Mouse (Mus musculus): ENCODE data around the gene Tab1. TPM values are rescaled to one million over a fixed set of nuclear protein-coding genes. Genes with fewer than 3 reads are reported as not detected.

Gene Tab1
- total RNA-seq, 2 experiments from 2014 or later, result 19.3 to 20.2 TPM

DNA sequence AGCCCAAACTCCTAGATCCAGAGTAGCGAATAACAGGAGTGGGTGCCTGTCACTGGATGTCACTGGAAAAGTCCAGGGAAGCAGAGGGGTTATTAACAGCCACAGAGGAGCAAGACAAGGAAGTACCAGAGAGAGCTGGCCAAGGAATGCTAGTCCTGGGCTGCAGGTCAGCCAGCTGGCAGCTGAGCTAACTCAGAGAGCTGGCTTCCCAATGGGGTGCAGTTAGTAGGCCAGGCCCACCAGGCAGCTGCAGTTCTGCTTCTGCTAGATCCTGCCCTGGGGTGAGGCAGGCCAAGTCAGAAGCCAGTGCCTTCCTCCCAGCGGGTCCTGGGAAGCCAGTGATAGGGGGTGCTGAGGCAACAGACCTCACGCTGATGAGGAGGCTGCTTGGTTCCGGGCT lies 27.8 kb downstream of the Tab1 start:
- peak in 1 of 2 experiments; percentile 42 for DNase-seq (ENCODE audit: low spot score in 2 of 2)

DNA sequence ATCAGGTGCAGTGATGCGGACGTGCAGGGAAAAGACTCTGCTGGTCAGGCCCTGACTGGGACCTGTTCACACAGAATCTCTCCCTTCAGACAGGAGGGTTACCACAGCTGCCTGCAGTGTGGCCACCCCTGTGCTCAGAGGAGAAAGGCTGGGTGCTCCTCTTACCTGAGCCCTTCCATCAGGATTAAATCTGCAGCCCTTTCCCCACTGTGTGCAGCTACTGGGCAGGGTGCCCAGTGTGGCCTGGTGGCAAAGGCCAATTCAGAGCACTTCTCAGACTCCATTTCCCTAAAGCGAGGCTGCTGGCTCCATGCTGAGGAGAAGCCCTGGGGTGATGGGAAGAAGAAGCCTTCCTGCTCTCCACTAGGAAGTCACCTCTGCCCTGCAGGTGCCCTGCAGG lies 28.3 kb downstream of the Tab1 start:
- no peak for DNase-seq (ENCODE audit: low spot score in 2 of 2)

GRCm38 (mm10) chr15:80162401-80162964 lies 29.6 kb downstream of the Tab1 start:
- DNase-seq (ENCODE audit: low spot score in 2 of 2), result no peak

GRCm38 (mm10) chr15:80163274-80163673 lies 30.3 kb downstream of the Tab1 start:
- no peak for DNase-seq (ENCODE audit: low spot score in 2 of 2)

- no peak for DNase-seq (ENCODE audit: low spot score in 2 of 2)
These were observed 30.8 kb downstream of the Tab1 start for GRCm38 (mm10) chr15:80163716-80164115.

DNA sequence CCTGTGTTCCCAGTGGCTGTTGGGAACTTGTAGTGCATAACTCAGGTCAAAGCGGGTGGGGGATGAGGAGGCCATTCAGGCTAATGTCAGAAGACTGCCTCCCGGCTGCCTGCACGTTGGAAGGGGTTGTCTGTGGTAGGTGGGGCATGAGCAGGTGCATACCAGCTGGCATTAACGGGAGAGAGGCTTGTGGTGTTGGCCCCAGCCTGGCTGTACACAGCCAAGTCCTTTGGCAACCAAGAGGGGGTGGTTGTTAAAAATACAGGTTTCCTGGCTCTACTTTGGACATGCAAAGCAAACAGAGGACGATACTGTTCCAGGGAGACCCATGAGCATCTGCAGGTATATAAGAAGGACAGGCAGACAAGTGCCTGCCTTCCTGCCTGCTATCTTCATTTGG lies 32.5 kb downstream of the Tab1 start:
- DNase-seq (ENCODE audit: low spot score in 2 of 2), result no peak

GRCm38 (mm10) chr15:80169484-80169883 lies 36.6 kb downstream of the Tab1 start:
- DNase-seq (ENCODE audit: low spot score in 2 of 2), result no peak

DNA sequence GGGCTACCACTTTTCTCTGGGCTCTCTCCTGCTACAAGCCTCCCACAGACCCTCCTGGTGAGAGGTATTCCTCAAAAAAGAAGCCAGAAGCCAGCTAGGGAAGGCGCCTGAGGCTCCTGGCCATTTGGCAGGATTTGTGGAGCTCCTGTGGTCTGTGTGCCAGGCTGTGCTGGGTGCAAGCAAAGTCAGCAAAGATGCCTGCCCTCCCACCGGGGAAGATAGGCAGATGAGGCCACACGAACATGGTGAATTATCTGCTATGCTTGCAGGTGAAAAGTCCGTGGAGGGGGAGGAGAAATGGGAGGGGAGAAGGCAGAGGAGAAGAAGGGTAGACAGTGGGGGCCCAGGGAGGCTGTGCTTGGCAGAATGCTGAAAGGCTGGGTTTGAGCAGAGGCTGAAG lies 37.4 kb downstream of the Tab1 start:
- DNase-seq (ENCODE audit: low spot score in 2 of 2), result no peak

GRCm38 (mm10) chr15:80171286-80171685 lies 38.4 kb downstream of the Tab1 start:
- no peak for DNase-seq (ENCODE audit: low spot score in 2 of 2)

DNA sequence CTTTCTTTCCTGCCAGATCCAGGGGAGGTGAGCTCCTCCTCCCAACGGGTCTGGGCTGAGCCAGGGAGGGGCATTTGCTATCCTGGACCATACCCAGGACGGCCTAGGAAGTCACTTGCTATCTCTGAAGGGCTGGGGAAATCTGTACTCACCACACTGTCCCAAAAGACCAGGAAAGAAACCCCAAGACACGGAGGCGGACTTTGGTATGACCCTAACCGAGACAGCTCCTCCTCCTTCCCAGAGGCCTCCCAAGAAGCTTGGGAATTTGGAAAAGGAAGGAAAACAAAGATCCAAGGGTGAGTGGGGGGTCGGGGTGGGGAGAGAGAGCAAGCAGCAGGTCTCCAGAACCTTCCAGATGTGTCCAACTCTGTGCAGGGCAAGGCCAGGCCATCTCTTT lies 38.9 kb downstream of the Tab1 start:
- no peak for DNase-seq (ENCODE audit: low spot score in 2 of 2)

GRCm38 (mm10) chr15:80173001-80173771 lies 40.3 kb downstream of the Tab1 start, which contains the start of gene Mgat3:
Gene Mgat3, plus strand, starts transcription at chr15:80173721.
- no peak for DNase-seq (ENCODE audit: low spot score in 2 of 2)

- DNase-seq (ENCODE audit: low spot score in 2 of 2), result no peak
These were observed 41.1 kb downstream of the Tab1 start for GRCm38 (mm10) chr15:80173781-80174597.

DNA sequence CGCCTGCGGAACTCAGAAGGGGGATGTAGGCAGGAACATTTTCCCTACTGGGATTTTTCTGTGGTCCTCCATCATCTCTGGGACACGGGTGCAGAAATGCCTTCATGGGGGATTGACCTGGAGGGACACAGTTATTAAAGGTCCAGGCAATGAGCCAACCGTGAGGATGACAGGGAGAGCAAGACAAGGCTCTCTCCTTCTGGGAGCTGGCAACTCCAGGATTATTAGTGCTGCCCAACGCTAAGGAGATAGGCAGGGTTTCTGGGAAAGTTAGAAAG lies 41.6 kb downstream of the Tab1 start:
- no peak for DNase-seq (ENCODE audit: low spot score in 2 of 2)

DNA sequence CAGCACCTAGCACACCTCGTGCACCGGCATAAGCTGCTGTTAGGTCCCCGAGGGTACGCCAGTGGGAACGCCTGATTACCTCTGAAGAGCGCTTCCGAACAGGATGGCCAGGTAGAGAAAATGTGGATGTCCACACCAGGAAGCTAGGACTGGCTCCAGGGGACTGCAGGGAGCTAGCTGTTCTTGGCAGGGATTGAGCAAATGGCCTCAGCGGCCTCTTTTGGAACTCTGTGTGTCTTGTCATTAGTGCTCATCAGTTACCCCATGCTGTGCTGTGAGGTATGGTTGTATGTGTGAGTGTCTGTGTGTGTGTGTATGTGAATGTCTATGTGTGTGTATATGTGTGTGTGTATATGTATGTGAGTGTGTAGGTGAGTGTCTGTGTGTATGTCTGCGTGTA lies 42.4 kb downstream of the Tab1 start:
- DNase-seq (ENCODE audit: low spot score in 2 of 2), result no peak

DNA sequence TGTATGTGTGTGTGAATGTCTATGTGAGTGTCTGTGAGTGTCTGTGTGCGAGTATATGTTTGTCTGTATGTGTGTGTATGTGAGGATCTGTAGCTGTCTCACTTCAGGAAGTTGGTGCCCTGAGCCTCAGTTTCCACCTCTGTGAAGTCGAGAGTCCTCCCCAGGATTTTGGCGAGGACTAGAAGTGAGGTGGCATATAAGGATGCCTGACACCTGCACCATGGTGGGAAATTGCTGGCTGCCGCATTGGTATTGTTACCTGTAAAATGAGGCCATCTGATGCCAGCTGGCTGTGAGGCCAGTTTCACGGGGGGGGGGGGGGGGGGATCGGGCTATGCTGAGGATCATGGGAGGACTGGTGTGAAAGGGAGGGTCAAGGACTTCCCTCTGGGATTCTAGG lies 42.8 kb downstream of the Tab1 start:
- no peak for DNase-seq (ENCODE audit: low spot score in 2 of 2)

- no peak for DNase-seq (ENCODE audit: low spot score in 2 of 2)
These were observed 48.6 kb downstream of the Tab1 start for GRCm38 (mm10) chr15:80181561-80181960.

DNA sequence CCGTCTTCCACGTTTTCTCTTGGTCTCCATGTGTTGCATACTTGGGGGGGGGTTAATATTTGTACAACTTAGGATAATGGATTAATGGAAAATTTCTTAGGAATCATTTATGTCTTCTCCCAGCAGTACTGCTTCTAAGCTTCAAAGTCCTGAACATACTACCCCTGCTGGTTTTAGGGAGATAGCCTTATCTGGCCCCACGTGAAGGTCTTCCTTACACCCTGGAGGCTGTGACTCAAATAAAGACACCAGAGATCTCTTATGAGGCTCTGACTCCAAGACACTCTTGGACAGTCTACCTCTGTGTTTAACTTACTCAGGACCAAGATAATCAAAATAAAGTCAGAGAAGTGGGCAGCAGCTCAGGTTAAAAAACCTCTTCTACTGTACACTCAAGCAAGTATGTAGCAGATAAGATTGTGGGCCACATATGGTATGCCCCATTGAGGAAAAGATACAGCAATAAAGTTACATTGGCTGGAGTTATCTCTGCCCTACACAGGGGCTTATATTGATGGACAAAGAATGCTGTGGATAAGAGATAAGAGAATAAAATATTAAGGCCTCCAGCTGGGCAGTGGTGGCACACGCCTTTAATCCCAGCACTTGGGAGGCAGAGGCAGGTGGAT lies 49.3 kb downstream of the Tab1 start:
- DNase-seq (ENCODE audit: low spot score in 2 of 2), result no peak

GRCm38 (mm10) chr15:80188927-80189326 lies 56.0 kb downstream of the Tab1 start:
- no peak for DNase-seq (ENCODE audit: low spot score in 2 of 2)

DNA sequence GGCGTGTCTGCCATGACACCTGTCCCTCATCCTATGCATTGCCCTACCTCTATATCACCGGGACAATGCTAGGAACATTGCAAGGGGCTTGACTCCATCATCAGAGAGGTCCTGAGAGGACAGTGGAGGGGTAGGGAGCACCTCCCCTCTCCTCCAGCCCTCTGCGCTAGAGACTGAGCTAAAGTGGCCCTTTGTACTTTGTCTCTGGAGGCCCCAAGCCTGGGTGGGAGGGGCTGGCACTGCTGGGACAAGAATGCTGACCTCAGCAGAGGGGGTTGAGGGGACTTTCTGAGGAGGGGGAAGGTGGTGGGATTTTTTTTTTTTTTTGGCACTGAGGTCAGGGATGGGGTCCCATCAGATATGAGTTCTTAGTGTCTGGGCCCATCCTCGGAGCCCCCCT lies 57.1 kb downstream of the Tab1 start:
- no peak for DNase-seq (ENCODE audit: low spot score in 2 of 2)

DNA sequence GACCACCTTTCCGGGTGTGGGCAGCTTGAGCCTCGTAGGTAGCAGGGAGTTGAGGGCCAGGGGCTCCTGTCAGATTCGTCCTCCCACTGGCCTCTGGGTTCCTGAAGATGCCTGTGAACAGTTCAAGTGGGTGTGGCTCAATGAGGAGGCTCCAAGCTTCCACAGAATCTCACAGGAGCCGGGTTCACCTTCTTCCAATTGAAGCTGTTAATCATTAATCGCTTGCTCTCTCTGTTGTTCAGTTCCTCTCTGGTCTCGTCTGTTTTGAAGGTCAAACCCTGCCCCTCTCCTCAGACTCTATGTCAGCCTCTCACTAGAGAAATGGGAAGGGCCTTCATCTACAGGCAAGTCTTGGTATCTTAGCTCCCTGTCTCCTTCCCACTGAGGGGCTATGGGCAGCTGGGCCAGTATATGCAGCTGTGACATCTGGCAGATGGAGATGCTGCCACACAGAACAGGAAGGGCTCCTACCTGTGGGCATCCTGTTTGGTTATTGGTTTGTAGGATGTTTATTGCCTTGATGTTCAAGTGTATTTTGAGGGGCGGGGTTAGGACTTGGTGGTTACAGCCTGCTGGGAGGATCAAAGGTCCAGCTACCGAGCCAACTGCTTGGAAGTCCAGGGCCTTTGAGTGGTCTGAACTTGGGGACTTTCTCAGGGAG lies 58.8 kb downstream of the Tab1 start:
- DNase-seq (ENCODE audit: low spot score in 2 of 2), result no peak

DNA sequence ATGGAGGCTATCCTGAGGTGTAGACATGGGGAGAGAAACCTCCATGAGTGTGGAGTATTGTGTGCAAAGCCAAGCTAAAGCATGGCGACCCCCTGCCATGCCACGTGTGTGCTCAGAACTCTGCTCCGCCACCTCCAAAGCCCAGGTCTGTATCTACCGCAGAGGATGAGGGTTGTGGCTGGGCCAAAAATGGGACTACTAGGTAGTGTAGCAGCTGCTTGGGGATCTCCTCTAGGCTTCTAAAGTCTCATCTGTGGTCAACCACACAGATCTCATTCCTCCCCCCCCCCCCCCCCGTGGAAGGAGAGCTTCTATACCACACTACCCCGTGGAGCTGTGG lies 59.3 kb downstream of the Tab1 start:
- DNase-seq (ENCODE audit: low spot score in 2 of 2), result no peak

DNA sequence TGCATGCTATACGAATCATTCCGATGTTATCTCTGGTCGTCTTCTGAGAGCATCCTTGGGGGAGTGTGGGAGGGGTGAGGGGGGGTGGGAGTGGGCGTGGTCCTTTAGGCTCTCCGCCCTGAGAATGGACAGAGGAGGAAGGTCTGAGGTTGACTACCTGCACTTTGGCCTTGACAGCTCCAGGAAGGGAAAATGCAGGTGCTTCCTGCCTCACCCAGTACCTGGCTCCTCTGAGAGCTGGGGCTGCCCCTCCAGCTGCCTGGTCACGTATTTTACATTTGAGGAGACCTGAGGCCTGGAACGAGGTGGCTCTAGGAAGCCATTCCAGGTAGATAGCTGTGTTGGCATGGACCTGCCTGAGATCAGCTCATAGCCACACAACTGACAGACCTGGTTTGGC lies 59.9 kb downstream of the Tab1 start:
- DNase-seq (ENCODE audit: low spot score in 2 of 2), result no peak

Data from gastrocnemius, postnatal 4 days (tissue).